Mouse (Mus musculus) cerebellum, postnatal 25 days (tissue): ENCODE data around the gene Ephx1.

Source experiments
- DNase-seq, 2 experiments: peaks; one replicate each; pipeline ENCODE4 v3.0.0; 2021; ENCODE audit warnings: mixed read lengths in 2 of 2

Ephx1 gene

DNA sequence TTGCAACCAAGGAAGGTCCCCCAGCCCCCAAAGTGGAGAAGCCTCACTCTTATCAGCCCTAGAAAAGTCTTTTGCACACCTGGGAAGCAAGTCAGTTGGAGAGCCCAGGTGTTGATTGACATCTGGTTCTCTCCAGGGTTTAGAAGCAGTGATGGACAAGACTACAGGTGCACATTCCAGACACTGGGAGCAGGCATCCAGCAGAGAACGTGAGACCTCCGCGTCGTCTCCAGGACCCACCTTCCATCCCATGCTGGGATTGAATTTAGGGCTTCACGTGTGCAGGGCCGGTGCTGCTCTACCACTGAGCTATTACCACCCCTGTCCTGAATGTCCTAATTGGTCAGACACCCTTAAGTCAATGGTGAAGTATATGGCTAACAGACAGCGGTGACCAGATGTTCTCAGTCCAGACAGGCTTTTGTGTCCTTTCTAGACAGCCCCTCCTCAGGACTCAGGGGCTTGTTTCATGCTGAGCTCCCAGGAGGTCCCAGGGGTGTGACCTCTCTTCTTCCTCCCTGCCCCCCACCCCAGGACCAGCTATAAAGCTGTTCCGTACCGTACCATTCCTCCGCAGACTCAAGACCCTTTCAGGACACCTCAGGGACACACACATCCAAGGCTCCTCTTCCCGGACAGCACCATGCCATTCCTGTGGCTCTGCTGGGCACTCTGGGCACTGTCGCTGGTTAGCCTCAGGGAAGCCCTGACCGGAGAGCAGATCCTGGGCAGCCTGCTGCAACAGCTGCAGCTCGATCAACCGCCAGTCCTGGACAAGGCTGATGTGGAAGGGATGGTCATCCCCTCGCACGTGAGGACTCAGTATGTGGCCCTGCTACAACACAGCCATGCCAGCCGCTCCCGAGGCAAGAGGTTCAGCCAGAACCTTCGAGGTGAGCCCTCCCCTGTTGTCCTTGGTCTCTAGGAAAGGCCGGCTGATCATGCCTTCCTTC is 86.0 kb downstream of the Ephx1 start, which contains the start of gene Lefty1:
Gene Lefty1 (plus strand): TSS at position 556 of the 953 bp plus-strand sequence.
- DNase-seq, result no peak

DNA sequence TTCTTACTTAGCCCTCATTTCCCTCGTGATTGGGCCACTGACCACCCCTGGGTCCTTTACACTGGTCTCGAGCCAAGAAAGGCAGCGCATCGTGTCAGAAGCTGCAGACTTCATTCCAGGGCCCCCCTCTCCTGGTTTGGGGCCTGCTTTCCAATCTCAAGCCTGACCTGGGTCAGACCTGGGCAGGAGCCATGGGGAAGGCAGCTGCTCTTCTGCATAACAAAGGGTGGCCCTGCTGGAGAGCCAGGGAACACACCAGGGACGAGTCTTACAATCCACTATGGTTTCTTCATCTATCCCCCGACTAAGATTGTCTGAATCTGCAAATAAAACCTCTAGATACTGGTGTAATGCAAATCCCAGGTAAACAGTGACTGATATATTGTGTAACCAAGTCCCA is 87.0 kb downstream of the Ephx1 start:
- no peak for DNase-seq

DNA sequence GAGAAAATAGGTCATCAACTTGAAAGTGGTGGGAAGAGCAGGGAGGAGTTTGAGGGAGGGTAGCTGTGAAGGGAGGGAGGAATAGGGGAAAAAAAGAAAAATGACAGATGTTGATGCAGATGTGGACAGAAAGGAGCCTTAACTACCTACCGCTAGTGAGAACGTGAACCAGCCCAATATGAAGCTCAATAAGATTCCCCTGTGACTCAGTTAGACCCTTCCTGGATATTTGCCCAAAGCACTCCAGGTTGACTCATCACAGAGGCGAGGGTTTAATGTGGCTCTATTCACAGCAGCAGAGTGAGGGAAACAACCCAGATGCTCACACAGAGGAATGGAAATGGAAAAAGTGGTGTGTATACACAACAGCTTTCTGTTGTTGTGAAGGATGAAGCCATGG is 89.6 kb downstream of the Ephx1 start:
- no peak for DNase-seq

DNA sequence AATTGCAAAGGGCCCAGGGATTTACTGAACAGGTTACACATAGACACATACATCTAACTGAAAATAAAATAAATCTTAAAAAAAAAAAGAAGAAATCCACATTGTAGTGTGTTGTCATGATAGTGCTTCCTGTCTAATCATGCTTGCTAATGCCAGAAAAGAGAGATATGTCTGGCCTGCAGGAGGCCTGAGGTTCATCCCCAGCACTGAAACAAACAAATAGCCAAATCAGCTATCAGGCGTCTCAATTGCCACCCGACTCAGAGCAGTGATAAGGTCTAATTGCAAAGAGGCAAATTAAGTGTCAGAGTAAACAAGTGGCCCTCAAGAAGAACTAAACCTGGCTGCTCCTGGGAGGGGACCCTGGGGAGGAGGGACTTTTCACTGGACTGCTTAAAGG is 91.1 kb downstream of the Ephx1 start:
- no peak for DNase-seq

DNA sequence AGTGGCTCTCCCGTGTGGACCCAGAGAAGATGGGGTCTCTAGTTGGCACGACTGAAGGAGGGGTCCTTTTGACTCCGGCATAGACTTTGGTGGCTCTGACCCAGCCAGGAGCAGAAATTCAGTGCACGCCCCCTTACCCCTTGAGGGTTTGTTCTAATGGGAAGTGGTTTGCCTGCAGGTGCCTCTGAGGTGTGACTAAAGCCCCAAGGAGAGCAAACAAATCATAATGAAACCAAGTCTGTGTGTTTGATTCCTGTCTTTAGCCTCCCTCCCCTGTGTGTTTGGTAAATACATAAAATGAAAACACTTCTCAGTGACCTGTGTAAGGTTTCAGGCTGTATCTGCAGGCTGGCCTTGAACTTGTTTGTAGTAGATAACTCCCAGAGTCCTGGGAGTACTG is 94.4 kb downstream of the Ephx1 start:
- DNase-seq, result no peak
